Mouse (Mus musculus) embryonic fibroblast, embryonic 13.5 days (primary cell): Measurements from ENCODE around the gene Rfx3. TPM values are rescaled to one million over a fixed set of nuclear protein-coding genes. Genes with fewer than 3 reads are reported as not detected.

Experiments used
- H3K27ac ChIP-seq: 2 replicates; pipeline ENCODE4 v1.5.1; 2012; ENCODE audit warnings: low read length, control low read depth, inconsistent platforms; ENCODE audit not compliant: insufficient read depth
- H3K4me1 ChIP-seq: 2 replicates; pipeline ENCODE4 v1.6.1; 2011; ENCODE audit warnings: low read length; ENCODE audit not compliant: control insufficient read depth, insufficient read depth
- H3K4me3 ChIP-seq: 2 replicates; pipeline ENCODE4 v1.5.1; 2011; ENCODE audit warnings: mild to moderate bottlenecking, control low read depth, low read length; ENCODE audit not compliant: insufficient read depth
- CTCF ChIP-seq: IDR thresholded peaks from 2 replicates; pipeline ENCODE4 v1.5.1; 2011; ENCODE audit warnings: mild to moderate bottlenecking, control low read depth, low read length, moderate library complexity, borderline replicate concordance; ENCODE audit not compliant: insufficient read depth
- POLR2A ChIP-seq: IDR thresholded peaks from 2 replicates; pipeline ENCODE4 v1.6.1; 2011; ENCODE audit warnings: low read depth, mild to moderate bottlenecking, control low read depth, low read length, moderate library complexity
- polyA plus RNA-seq: library from polyadenylated mRNA; stranded (reverse); fragments of >200 nt; gene quantifications from 2 replicates; pipeline ENCODE4 v1.2.4, GENCODE M21; 2011; ENCODE audit warnings: low read depth; ENCODE audit not compliant: missing spikeins, insufficient read length

Gene Rfx3
- polyA plus RNA-seq = 2.2 and 4.5 TPM in 2 replicates

GRCm38 (mm10) chr19:28010471-28011395 lies at the start of gene Rfx3:
TSS of gene Rfx3 (minus strand) at chr19:28011166.
- H3K4me3 ChIP-seq = peak within 1 kb of the TSS; percentile 91
- TF ChIP-seq POLR2A = peak; percentile 40; the same call in 1 of the 2 replicates
- TF ChIP-seq CTCF = no peak
- H3K4me1 ChIP-seq = no peaks in the 10 kb centered on the region; the same call in 1 of the 2 replicates
- H3K27ac ChIP-seq = peak within 1 kb of the TSS; percentile 98

GRCm38 (mm10) chr19:28052058-28052457 lies 41.1 kb upstream of the Rfx3 start:
- H3K4me1 ChIP-seq = no peaks in the 10 kb centered on the region
- H3K4me3 ChIP-seq = no peak overlapping the region
- TF ChIP-seq POLR2A (no peak), CTCF (no peak)

GRCm38 (mm10) chr19:28051571-28051970 lies 40.6 kb upstream of the Rfx3 start:
- H3K27ac ChIP-seq = no peak overlapping the region
- no peak overlapping the region for H3K4me3 ChIP-seq
- H3K4me1 ChIP-seq = no peaks in the 10 kb centered on the region
- TF ChIP-seq POLR2A (no peak), CTCF (no peak)

More at GRCm38 (mm10) chr19:28052058-28052457, 41.1 kb upstream of the Rfx3 start:
- H3K27ac ChIP-seq = no peak overlapping the region

GRCm38 (mm10) chr19:28049280-28049679 lies 38.3 kb upstream of the Rfx3 start:
- Histone ChIP-seq H3K4me3 (no peak overlapping the region), H3K27ac (no peak overlapping the region), H3K4me1 (no peaks in the 10 kb centered on the region; the same call in 1 of the 2 replicates)
- TF ChIP-seq CTCF (no peak), POLR2A (no peak)

- no peak overlapping the region for H3K4me3 ChIP-seq
- no peak for TF ChIP-seq CTCF
- no peak for TF ChIP-seq POLR2A
- H3K27ac ChIP-seq = no peak overlapping the region
- H3K4me1 ChIP-seq = no peaks in the 10 kb centered on the region; the same call in 1 of the 2 replicates
Measured at GRCm38 (mm10) chr19:28046806-28047205, 35.8 kb upstream of the Rfx3 start.

- Histone ChIP-seq H3K27ac (no peak overlapping the region), H3K4me3 (no peak overlapping the region), H3K4me1 (no peaks in the 10 kb centered on the region; the same call in 1 of the 2 replicates)
- TF ChIP-seq POLR2A = no peak
- no peak for TF ChIP-seq CTCF
Measured at GRCm38 (mm10) chr19:28044950-28045349, 34.0 kb upstream of the Rfx3 start.

GRCm38 (mm10) chr19:28011718-28012499 lies 943 bp upstream of the Rfx3 start:
- no peaks in the 10 kb centered on the region; the same call in 1 of the 2 replicates for H3K4me1 ChIP-seq
- H3K4me3 ChIP-seq = peak overlapping the region; percentile 70
- peak overlapping the region; percentile 93 for H3K27ac ChIP-seq
- TF ChIP-seq POLR2A = no peak; the same call in 1 of the 2 replicates
- no peak for TF ChIP-seq CTCF

- H3K4me3 ChIP-seq = peak overlapping the region; percentile 91
- H3K27ac ChIP-seq = peak overlapping the region; percentile 98
- no peaks in the 10 kb centered on the region; the same call in 1 of the 2 replicates for H3K4me1 ChIP-seq
- peak; percentile 96 for TF ChIP-seq POLR2A
- TF ChIP-seq CTCF = no peak
Measured at GRCm38 (mm10) chr19:28011396-28011717, 391 bp upstream of the Rfx3 start.

- TF ChIP-seq POLR2A (no peak), CTCF (no peak)
Measured at GRCm38 (mm10) chr19:28009587-28010281, 1.2 kb downstream of the Rfx3 start.

More at GRCm38 (mm10) chr19:28009587-28010281, 1.2 kb downstream of the Rfx3 start:
- Histone ChIP-seq H3K4me3 (peak overlapping the region; percentile 91), H3K27ac (no peak overlapping the region), H3K4me1 (no peaks in the 10 kb centered on the region; the same call in 1 of the 2 replicates)
